8 mouse cellular contexts compared by ENCODE assay signal in genomic region chr4:45530662-45531542, GRCm38 (mm10). TPM values are rescaled to one million over a fixed set of nuclear protein-coding genes. Genes with fewer than 3 reads are reported as not detected.
DNase-seq lines count a peak whose midpoint lies in the region; ATAC-seq lines count a peak whose summit lies in the region.

No protein-coding gene starts in this region.

- H3K9me3 ChIP-seq in embryonic facial prominence, embryonic 12.5 days, result no peaks in the 10 kb centered on the region
- H3K9me3 ChIP-seq in limb, embryonic 10.5 days (replicated peaks), result no peaks in the 10 kb centered on the region
- H3K9me3 ChIP-seq in midbrain, embryonic 12.5 days, result no peaks in the 10 kb centered on the region

- peak overlapping the region; percentile 93 for H3K4me2 ChIP-seq in embryonic facial prominence, embryonic 12.5 days (replicated peaks)
- peak overlapping the region; percentile 79 for H3K4me2 ChIP-seq in midbrain, embryonic 12.5 days (replicated peaks)

- peaks cover 59% of the 10 kb centered on the region for H3K4me1 ChIP-seq in embryonic facial prominence, embryonic 12.5 days
- peaks cover 75% of the 10 kb centered on the region for H3K4me1 ChIP-seq in limb, embryonic 10.5 days
- H3K4me1 ChIP-seq in midbrain, embryonic 12.5 days, result peaks cover 54% of the 10 kb centered on the region

- H3K4me3 ChIP-seq in embryonic facial prominence, embryonic 12.5 days, result peak overlapping the region; percentile 73
- H3K4me3 ChIP-seq in limb, embryonic 10.5 days, result peak overlapping the region; percentile 87
- H3K4me3 ChIP-seq in midbrain, embryonic 12.5 days, result peak overlapping the region; percentile 72

- H3K9ac ChIP-seq in embryonic facial prominence, embryonic 12.5 days, result peak overlapping the region; percentile 88
- peak overlapping the region; percentile 78 for H3K9ac ChIP-seq in midbrain, embryonic 12.5 days (replicated peaks)

- under 1% methylated on average over 64 of the region's 68 CpGs for WGBS in embryonic facial prominence, embryonic 12.5 days
- under 1% methylated on average over 66 of the region's 68 CpGs for WGBS in limb, embryonic 10.5 days
- under 1% methylated on average over 46 of the region's 68 CpGs for WGBS in midbrain, embryonic 12.5 days

- DNase-seq in 3134 (ENCODE audit: extremely low read depth, insufficient read length, low spot score), result peak; percentile 97
- peak; percentile 96 to 97 for DNase-seq in adrenal gland, postnatal 36 days
- peak; percentile 95 to 98 for DNase-seq in heart, adult 18-20 months
- DNase-seq in kidney, adult 18-20 months, result peak; percentile 97
- DNase-seq in limb, embryonic 10.5 days (ENCODE audit: low spot score), result peak; percentile 99
- DNase-seq in skeletal muscle tissue, adult 2 months (ENCODE audit: low read depth, low spot score), result peak; percentile 90

- H3K27ac ChIP-seq in embryonic facial prominence, embryonic 12.5 days, result peak overlapping the region; percentile 94
- H3K27ac ChIP-seq in limb, embryonic 10.5 days, result peak overlapping the region; percentile 95
- H3K27ac ChIP-seq in midbrain, embryonic 12.5 days (replicated peaks), result peak overlapping the region; percentile 86

- H3K36me3 ChIP-seq in embryonic facial prominence, embryonic 12.5 days, result no peaks in the 10 kb centered on the region; the same call in 1 of the 2 replicates
- peaks cover 10% of the 10 kb centered on the region for H3K36me3 ChIP-seq in limb, embryonic 10.5 days
- H3K36me3 ChIP-seq in midbrain, embryonic 12.5 days, result no peaks in the 10 kb centered on the region

- peak; percentile 88 for ATAC-seq in embryonic facial prominence, embryonic 12.5 days (ENCODE audit: insufficient number of reproducible peaks, insufficient read depth, low FRiP score, low TSS enrichment)
- ATAC-seq in midbrain, embryonic 12.5 days (ENCODE audit: low FRiP score, low read depth), result peak; percentile 93

- no peaks in the 10 kb centered on the region for H3K27me3 ChIP-seq in embryonic facial prominence, embryonic 12.5 days
- no peaks in the 10 kb centered on the region for H3K27me3 ChIP-seq in limb, embryonic 10.5 days (ENCODE audit: low read depth, poor library complexity, severe bottlenecking)
- H3K27me3 ChIP-seq in midbrain, embryonic 12.5 days, result peaks cover 53% of the 10 kb centered on the region

RNA-seq across cellular contexts. Expression of gene Shb, which starts 1.4 kb away (rescaled TPM):
- total RNA-seq in adrenal gland, postnatal 36 days (2021), result 100 to 1,000 TPM in 1 of 2 experiments, 10 to 100 TPM in 1; 51.4 to 110 TPM
- 8.3 and 9.6 TPM in 2 replicates for polyA plus RNA-seq in embryonic facial prominence, embryonic 12.5 days (2016; fragmentation: Nextera tagmentation; extraction: Ambion mirVana)
- total RNA-seq in heart, adult 18-20 months (2021), result 10 to 100 TPM; 32.5 to 45.3 TPM
- polyA plus RNA-seq in limb, embryonic 10.5 days (2016; fragmentation: Nextera tagmentation; extraction: Ambion mirVana), result 4.3 and 4.8 TPM in 2 replicates
- 4.9 and 5.8 TPM in 2 replicates for polyA plus RNA-seq in midbrain, embryonic 12.5 days (2016; fragmentation: Nextera tagmentation; extraction: Ambion mirVana)

Comparison
In these comparisons a context has a peak if more than half of its experiments do, and no peak if none do; other contexts are left out.
1. Peak in every context shown above with its lines: DNase-seq, ATAC-seq, H3K4me3 ChIP-seq and H3K27ac ChIP-seq.